Mouse (Mus musculus) heart, postnatal 0 days (tissue): ENCODE measurements around the gene Zfp771. TPM values are rescaled to one million over a fixed set of nuclear protein-coding genes. Genes with fewer than 3 reads are reported as not detected.
A peak's percentile ranks its signal among the peaks of the same experiment; 100 is the strongest.

Experiments
- ATAC-seq: fragments of 200-750 bp; cut with Nextera tagmentation; 2 replicates; pipeline ENCODE4 v1.8.0; 2017; ENCODE audit warnings: low read depth, moderate number of reproducible peaks, moderate library complexity; ENCODE audit not compliant: insufficient read depth
- DNase-seq: peaks from one replicate; pipeline ENCODE4 v3.0.0-alpha.2; 2016; ENCODE audit warnings: low spot score
- H3K27ac ChIP-seq: fragments of 300-500 bp; sonication (generic); 2 replicates; pipeline ENCODE4 v1.5.1; 2014; ENCODE audit warnings: low read depth, mild to moderate bottlenecking
- H3K27me3 ChIP-seq: fragments of 300-500 bp; sonication (generic); 2 replicates; pipeline ENCODE4 v1.6.1; 2014; ENCODE audit warnings: low read length, mixed read lengths; ENCODE audit not compliant: control insufficient read depth, insufficient read depth
- H3K36me3 ChIP-seq: fragments of 300-500 bp; sonication (generic); replicated peaks from 2 replicates; pipeline ENCODE4 v1.6.1; 2014; ENCODE audit warnings: low read length, mixed read lengths; ENCODE audit not compliant: control insufficient read depth, insufficient read depth
- H3K4me1 ChIP-seq: fragments of 300-500 bp; sonication (generic); 2 replicates; pipeline ENCODE4 v1.6.1; 2014; ENCODE audit warnings: antibody characterized with exemption; ENCODE audit not compliant: control insufficient read depth, insufficient read depth
- H3K4me2 ChIP-seq: fragments of 300-500 bp; sonication (generic); 2 replicates; pipeline ENCODE4 v1.6.1; 2014; ENCODE audit warnings: low read depth, mild to moderate bottlenecking, low read length, moderate library complexity
- H3K4me3 ChIP-seq: fragments of 300-500 bp; sonication (generic); 2 replicates; pipeline ENCODE4 v1.5.1; 2014; ENCODE audit warnings: low read depth, low read length
- H3K9ac ChIP-seq: fragments of 300-500 bp; sonication (generic); replicated peaks from 2 replicates; pipeline ENCODE4 v1.6.1; 2014; ENCODE audit warnings: low read depth, low read length, mixed read lengths
- H3K9me3 ChIP-seq: fragments of 300-500 bp; sonication (generic); replicated peaks from 2 replicates; pipeline ENCODE4 v1.6.1; 2016; ENCODE audit warnings: low read length; ENCODE audit not compliant: control insufficient read depth
- CTCF ChIP-seq: IDR thresholded peaks from 2 replicates; pipeline ENCODE4 v1.5.1; 2016; ENCODE audit warnings: antibody characterized with exemption, control low read depth, low read depth
- EP300 ChIP-seq: IDR thresholded peaks from 2 replicates; pipeline ENCODE4 v1.6.1; 2016; ENCODE audit warnings: antibody characterized with exemption, low read depth
- WGBS: fragments of 180-500 bp; shearing (Covaris S2); extraction: QIAGEN DNeasy Blood & Tissue Kit; methylation state at CpG from one replicate; pipeline ENCODE4 v1.1.7; 2014; 5-methylcytosine and 5-hydroxymethylcytosine counted together
- polyA plus RNA-seq: library from polyadenylated mRNA; unstranded; fragments of >200 nt; fragmentation: Nextera tagmentation; extraction: Ambion mirVana; gene quantifications from 2 replicates; pipeline ENCODE4 v1.2.1, GENCODE M21; 2015
- total RNA-seq: library from RNA; depleted of rRNA; stranded (reverse); fragments of >200 nt; gene quantifications from 2 replicates; pipeline ENCODE4 v1.2.3, GENCODE M21; 2014; ENCODE audit warnings: low replicate concordance

Gene Zfp771
- total and polyA plus RNA-seq, 2 experiments from 2014 or later, result 23.3 to 43.6 TPM

DNA sequence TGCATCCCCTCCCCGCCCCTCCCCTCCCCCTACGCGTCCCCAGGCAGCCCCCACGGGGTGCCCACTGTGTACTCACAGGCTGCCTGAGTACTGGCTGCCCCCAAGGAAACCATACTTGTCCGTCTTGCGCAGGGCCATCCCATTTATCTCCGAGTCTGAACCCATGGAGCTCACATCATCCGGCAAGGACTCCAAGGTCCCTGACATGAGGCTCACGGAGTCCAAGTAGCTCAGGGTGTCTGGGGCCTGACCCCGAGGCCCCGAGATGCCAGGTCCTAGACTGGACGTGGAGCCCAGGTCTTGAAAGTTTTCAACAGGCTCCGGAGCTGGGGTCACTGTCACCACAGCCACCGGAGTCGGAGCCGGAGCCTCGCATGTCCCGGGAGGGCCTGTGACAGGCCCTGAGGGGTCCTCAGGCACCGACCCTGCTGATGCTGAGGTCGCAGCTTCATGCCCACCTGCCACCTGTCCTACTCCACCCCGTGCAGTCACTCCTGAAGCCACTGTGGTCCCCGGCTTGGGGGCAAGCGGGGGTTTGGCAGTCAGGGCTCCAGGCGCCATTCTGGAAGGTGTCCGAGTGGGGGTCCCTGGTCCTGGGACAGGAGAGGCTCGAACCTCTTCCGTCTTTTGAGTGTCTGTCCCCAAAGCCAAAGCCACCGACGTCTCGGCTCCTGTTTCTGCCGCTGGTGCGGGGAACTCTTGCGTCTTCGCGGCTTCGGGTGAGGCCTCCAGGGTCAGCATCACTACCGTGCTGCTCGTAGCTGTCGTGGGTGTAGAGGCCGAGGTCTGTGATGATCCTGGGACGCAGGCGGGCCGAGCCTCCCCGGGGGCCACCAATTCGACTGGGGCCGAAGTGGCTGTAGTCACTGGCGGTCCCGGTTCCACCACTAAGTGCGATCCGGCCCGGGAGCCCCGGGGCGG lies 36.4 kb upstream of the Zfp771 start:
- TF ChIP-seq EP300 (no peak), CTCF (no peak)
- H3K4me2 ChIP-seq, result peak overlapping the region; percentile 91
- peak overlapping the region; percentile 70 for H3K4me3 ChIP-seq
- DNase-seq (no peak), ATAC-seq (no peak)
- H3K27me3 ChIP-seq, result no peaks in the 10 kb centered on the region
- peak overlapping the region; percentile 90 for H3K27ac ChIP-seq
- under 1% methylated on average over 52 of the region's 53 CpGs for WGBS
- peaks cover 13% of the 10 kb centered on the region for H3K4me1 ChIP-seq
- H3K9ac ChIP-seq, result peak overlapping the region; percentile 77
- H3K9me3 ChIP-seq, result no peaks in the 10 kb centered on the region
- peaks cover 14% of the 10 kb centered on the region for H3K36me3 ChIP-seq

DNA sequence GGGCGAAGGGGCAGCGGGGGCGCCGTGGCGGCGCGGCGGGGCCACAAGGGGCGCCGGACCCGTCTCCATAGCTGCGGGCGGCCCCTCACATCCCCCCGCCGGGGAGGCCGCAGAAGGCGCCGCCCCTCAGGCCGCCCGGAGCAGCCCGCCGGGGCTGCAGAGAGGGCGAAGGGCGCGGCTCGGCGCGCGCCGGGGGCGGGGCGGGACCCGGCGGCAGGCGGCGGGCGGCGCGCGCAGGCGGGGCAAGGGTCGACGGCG lies 35.9 kb upstream of the Zfp771 start, which contains the start of gene Tbc1d10b:
Gene Tbc1d10b, minus strand, starts transcription at position 174 of the 258 bp plus-strand sequence.
- H3K4me2 ChIP-seq, result peak within 1 kb of the TSS; percentile 91
- WGBS, result under 1% methylated on average over 37 of the region's 44 CpGs
- H3K9me3 ChIP-seq, result no peaks in the 10 kb centered on the region
- H3K27ac ChIP-seq, result peak within 1 kb of the TSS; percentile 90
- peaks cover 8% of the 10 kb centered on the region for H3K36me3 ChIP-seq
- no peak for TF ChIP-seq EP300
- no peak for TF ChIP-seq CTCF
- DNase-seq (no peak), ATAC-seq (no peak)
- H3K4me3 ChIP-seq, result peak within 1 kb of the TSS; percentile 70
- peaks cover 13% of the 10 kb centered on the region for H3K4me1 ChIP-seq
- H3K9ac ChIP-seq, result peak within 1 kb of the TSS; percentile 77
- no peaks in the 10 kb centered on the region for H3K27me3 ChIP-seq

DNA sequence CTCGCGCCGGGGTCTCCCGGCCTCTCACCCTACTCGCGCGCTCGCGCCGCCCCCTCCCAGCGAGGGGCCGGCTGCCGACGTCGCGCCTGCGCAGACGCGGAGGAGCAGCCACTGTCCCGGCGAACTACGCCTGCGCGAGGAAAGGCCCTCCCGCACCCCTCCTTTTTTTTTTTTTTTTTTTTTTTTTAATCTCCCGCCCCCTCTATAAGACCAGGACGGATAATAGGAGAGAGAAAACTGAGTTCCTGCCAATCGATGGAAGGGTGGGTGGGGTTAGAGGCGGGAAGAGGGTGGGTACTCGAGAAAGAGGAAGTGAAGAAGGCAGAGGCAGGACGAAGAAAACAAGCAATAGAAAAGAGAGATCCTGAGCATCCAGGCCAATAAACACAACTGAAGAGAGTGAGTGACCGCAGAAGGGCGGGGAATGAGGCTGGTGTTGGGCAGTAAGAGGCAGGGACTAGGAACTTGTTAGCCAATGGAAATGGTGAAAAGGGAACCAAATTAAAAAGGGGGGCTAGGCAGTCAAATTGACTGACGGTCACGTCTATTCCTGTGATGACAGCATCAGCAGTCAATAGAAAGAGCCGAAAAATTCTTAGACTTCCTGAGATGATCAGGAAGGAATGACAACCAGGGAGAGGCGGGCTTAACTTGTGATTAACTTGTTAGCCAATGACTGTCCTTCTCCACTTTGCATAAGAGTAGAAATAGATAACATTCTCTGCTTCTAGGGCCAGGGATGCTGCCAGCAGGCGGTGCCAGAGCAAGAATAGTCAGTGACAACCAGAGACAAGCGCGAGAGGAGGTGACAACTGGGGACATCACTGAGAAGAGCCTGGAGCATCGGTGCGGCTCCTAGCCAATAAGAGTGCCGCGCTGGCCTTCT lies 35.3 kb upstream of the Zfp771 start, which contains the start of gene Mylpf:
Gene Mylpf, plus strand, starts transcription at position 338 of the 886 bp plus-strand sequence.
- DNase-seq (peak; percentile 100), ATAC-seq (peak; percentile 92)
- peak within 1 kb of the TSS; percentile 77 for H3K9ac ChIP-seq
- WGBS, result under 1% methylated on average over 43 of the region's 44 CpGs
- no peaks in the 10 kb centered on the region for H3K9me3 ChIP-seq
- H3K4me1 ChIP-seq, result peaks cover 13% of the 10 kb centered on the region
- H3K4me3 ChIP-seq, result peak within 1 kb of the TSS; percentile 70
- peaks cover 3% of the 10 kb centered on the region for H3K36me3 ChIP-seq
- no peaks in the 10 kb centered on the region for H3K27me3 ChIP-seq
- peak within 1 kb of the TSS; percentile 90 for H3K27ac ChIP-seq
- H3K4me2 ChIP-seq, result peak within 1 kb of the TSS; percentile 91
- peak; percentile 73 for TF ChIP-seq CTCF
- TF ChIP-seq EP300, result peak; percentile 61; the same call in 1 of the 2 replicates

DNA sequence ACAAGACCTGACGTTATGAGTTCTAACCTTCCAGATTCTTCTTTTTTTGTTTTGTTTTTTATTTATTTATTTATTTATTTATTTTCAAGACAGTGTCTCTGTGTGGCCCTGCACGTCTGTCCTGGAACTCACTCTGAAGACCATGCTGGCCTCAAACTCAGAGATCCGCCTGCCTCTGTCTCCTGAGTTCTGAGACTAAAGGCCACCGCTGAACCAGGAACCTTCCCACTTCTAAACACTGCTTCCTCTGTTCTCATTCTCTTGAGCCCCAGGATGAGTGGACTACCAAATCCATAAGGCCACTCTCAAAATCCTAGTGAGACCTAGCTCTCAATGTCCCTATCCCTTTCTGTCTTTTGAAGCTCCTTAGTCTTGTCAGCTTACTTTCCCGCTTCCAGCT lies 34.2 kb upstream of the Zfp771 start:
- Histone ChIP-seq H3K4me2 (no peak overlapping the region; the same call in 1 of the 2 replicates), H3K4me1 (peaks cover 16% of the 10 kb centered on the region), H3K4me3 (no peak overlapping the region), H3K36me3 (no peaks in the 10 kb centered on the region), H3K9me3 (no peaks in the 10 kb centered on the region), H3K27me3 (no peaks in the 10 kb centered on the region), H3K27ac (peak overlapping the region; percentile 88; the same call in 1 of the 2 replicates), H3K9ac (no peak overlapping the region)
- TF ChIP-seq CTCF, result no peak
- TF ChIP-seq EP300, result no peak
- DNase-seq (no peak), ATAC-seq (no peak)
- WGBS, result 84% methylated on average over 5 of the region's 5 CpGs

DNA sequence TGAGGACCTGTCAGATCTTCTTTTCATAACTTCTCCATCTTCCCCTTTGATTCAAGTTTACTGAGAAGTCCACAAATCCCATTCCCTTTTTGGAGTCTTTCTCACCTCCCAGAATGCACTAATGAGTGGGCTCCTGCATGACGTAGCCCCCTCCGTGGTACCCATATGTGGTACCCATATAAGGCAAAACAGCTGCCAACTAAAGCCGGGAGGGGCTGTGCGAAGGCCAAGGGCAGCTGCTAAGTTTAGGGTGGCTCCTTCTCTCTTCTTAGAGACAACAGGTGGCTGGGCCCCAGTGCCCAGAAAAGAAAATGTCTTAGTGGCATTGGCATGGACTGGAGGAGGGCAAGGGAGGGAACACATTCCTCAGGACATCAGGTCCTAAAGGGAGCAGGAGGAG lies 33.8 kb upstream of the Zfp771 start:
- no peak for DNase-seq
- H3K27ac ChIP-seq, result 0 out of 2 replicates have a peak overlapping the region, but pooled peaks have one; percentile 8
- H3K36me3 ChIP-seq, result no peaks in the 10 kb centered on the region
- no peak overlapping the region for H3K9ac ChIP-seq
- no peak overlapping the region for H3K4me3 ChIP-seq
- H3K9me3 ChIP-seq, result no peaks in the 10 kb centered on the region
- ATAC-seq, result no peak
- no peaks in the 10 kb centered on the region for H3K27me3 ChIP-seq
- H3K4me2 ChIP-seq, result no peak overlapping the region
- WGBS, result 83% methylated on average over 4 of the region's 4 CpGs
- peaks cover 18% of the 10 kb centered on the region for H3K4me1 ChIP-seq
- TF ChIP-seq EP300 (no peak), CTCF (no peak)
